Mouse (Mus musculus) megakaryocyte-erythroid progenitor cell, adult 5-6 weeks (primary cell): ENCODE data around the gene Zbtb17. TPM values are rescaled to one million over a fixed set of nuclear protein-coding genes. Genes with fewer than 3 reads are reported as not detected.

Experiments
- ATAC-seq: replicated peaks from 2 replicates; pipeline ENCODE4 v1.8.0; 2016; ENCODE audit warnings: mild to moderate bottlenecking, inconsistent platforms; ENCODE audit not compliant: severe bottlenecking, poor library complexity, low FRiP score, low TSS enrichment
- total RNA-seq, 2 experiments: library from RNA; stranded (forward) in 1 of 2; stranded (reverse) in 1 of 2; fragments of 200-1000, 215-1000 nt in 1 of 2; fragments of >200 nt in 1 of 2; fragmentation: Nextera tagmentation in 1 of 2; gene quantifications; 2 replicates each; pipeline ENCODE4 v1.2.3; 2014 to 2017

Gene Zbtb17
- total RNA-seq, 2 experiments from 2014 or later = 16.6 to 21.5 TPM

DNA sequence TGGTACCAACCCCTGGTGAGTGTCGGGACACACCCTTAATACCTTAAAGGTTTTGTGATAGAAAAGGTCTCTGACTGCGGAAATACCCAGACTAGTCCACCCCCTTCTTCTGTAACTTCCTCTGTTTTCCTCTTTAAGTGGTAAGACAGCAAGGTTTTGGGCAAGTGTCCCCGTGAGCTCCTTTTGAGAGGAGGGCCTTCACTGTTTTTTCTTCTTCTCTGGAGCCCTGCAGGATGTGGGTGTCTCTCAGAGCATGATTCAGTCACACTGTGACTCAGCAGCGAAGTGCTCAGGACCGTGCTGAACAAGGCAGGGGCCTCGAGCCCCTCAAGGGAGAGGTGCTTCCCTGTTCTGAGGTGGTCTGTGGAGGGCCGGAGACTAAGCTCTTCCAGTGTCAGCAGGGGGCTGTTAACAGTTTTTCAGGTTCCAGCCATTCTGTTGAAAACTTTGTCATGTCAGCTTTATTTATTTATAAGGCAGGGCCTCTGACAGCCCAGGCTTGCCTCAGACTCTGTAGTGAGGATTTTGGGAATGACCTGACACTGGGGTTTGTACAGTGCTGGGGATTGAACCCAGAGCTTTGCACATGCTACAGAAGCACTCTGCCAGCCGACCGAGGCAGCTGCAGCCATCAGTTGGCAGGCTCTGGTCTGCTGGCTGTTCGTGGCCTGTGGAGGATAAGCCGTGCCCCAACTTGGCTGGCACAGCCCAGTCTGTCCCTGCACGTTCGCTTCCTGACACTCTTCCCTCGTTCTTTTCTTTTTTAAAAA lies 10.3 kb downstream of the Zbtb17 start:
- ATAC-seq = peak; percentile 65

DNA sequence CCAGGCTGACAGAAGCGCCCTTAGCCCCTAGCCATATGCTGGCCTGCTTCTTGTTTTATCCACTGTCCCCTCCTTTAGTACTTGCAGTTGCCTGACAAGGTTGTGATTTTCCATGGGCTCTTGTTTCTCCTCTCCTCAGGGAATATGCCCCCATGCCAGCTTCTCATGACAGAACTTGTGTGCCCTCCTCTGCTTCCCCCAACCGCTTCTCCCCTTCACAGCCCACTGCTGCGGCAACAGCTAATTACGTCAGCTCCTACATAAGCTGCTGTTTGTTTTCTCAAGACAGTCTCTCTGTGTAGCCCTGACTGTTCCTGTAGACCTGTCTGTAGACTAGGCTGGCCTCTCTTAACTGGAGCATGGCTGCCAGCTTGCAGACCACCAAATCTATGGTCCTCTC lies 11.1 kb downstream of the Zbtb17 start:
- ATAC-seq = no peak

DNA sequence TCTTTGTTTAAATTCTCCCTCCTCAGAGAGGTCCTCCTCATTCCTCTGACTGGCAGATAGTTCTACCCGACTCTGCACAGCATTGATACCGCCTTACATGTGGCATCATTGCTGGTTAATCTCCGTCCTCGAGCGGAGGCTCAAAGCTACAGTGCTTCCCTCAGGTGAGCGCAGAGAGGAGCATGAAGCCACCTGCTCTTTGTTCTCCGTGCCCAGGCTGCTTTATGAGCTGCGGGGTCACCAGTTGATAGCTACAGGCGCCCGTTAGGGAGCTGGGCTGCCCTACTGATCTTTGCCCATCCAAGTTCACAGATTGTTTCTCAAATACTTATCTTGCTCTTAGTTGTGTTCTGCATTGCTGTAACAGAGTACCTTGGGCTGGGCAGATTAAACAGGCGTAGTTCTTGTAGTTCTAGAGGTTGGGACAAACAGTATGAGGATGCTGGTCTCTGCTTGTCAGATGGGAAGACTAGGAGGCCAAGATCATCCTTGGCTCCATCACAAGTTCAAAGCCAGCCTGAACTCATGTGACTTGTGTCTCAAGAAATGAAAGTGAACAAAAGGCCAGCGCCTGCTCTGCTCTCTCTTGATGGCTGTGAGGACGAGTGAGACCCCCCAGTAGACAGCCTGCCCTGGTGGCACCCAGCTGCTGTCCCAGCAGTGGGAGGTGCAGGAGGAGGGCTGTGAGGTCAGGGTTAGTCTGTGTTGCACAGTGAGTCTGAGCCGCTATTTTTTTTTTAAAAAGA lies 11.9 kb downstream of the Zbtb17 start:
- no peak for ATAC-seq

DNA sequence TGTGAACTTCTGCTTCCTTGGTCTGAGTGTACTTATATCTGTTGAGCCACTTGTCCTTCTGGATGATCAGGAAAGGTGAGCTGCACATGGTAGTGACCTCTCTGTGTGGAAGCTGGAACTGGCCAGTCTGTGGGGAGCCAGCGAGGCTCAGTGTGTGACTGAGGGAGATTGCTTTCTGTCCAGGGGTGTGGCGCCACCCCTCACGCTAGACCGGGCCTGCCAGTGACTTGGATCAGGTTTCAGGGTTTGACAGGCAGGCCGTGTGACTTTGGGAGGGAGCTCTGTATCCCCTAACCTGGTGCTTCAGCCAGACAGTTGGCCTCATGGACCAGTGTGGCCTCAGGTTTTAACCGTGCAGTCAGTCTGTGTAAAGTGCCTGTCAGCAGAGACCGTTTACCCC lies 13.8 kb downstream of the Zbtb17 start:
- ATAC-seq = no peak

DNA sequence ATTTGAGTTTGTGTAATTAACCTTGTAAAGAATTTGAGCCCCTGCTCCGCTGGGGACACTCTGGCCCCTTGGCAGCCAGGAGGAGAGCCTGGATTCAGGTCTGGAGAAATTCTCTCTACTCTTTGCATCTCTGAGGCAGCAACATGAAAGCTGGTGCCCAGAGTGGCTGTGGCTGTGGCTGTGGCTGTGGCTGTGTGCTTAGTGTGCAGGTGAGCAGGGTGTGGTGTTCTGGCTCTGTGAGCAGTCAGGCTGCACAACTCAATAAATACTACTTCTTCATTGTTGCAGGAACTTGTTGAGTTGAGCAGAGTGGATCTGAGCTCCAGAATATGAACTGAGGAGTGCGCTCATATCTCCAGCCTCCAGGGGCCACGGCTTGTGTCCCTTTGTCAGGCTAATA lies 14.4 kb downstream of the Zbtb17 start:
- no peak for ATAC-seq

DNA sequence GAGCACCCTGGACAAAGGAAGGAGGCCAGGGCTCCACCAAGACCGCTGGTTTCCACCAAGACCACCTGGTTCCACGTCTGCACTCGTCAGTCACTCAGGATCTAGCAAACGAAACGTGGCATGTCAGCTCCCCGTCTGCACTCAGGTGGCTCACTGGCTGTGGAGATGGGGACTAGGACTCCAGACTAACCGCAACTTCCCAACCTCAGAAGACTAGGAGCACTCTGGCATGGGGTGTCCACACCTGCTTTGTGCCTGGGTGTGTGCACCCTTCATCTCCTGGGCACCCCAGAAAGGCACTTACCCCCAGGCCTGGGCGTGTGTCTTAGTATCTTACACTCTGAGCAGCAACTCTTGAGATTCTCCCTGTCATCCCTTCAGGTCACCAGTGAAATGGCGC lies 15.3 kb downstream of the Zbtb17 start:
- no peak for ATAC-seq

DNA sequence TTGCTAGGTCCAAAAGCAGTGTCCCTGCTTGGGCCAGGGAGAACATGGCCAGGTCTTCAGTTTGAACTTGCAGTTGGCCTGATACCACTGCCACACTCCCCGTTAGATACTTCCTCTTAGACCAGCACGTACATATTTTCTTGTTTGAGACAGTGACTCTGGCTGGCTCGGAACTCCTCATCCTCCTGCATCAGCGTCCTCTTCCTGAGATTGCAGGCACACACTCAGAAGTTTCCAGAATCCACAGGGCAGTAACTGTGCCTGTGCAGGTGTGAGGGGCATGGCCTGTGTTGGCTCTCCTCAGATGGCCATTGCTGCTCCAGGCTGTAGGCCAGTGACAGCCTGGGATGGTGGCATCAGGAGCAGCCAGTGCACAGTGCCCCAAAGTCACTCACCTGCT lies 16.0 kb downstream of the Zbtb17 start:
- no peak for ATAC-seq

DNA sequence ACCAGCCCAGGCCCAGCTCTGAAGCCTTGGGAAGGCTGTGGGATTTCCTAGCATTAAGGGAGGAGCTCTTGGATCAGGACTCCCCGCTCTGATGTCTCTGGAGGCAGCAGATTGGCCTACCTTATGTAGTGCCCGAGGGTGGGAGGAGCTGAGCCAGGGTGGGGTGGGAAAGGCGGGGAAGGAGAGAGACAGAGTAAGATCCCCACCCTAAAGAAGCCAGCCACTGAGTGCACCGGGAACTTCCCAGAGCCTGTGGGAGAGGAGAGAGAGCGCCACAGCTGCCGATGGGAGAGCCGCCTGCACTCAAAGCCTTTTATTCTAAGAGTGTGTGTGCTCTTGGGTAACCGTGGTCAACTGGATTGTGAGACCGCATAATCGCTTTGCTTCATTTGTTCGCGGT lies 16.6 kb downstream of the Zbtb17 start:
- no peak for ATAC-seq

DNA sequence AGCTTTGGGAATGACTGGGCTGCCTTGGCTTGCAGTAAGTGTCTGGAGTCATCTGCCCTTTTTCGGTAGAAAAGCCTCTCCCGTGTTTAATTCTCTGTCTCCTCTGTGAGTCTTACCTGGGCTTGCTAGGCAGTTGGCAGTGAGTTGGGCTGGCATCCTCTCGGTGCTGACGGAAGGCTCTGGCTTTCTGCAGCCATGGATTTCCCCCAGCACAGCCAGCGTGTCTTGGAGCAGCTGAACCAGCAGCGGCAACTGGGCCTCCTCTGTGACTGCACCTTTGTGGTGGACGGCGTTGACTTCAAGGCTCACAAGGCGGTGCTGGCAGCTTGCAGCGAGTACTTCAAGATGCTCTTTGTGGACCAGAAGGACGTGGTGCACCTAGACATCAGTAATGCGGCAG lies 17.1 kb downstream of the Zbtb17 start:
- no peak for ATAC-seq

DNA sequence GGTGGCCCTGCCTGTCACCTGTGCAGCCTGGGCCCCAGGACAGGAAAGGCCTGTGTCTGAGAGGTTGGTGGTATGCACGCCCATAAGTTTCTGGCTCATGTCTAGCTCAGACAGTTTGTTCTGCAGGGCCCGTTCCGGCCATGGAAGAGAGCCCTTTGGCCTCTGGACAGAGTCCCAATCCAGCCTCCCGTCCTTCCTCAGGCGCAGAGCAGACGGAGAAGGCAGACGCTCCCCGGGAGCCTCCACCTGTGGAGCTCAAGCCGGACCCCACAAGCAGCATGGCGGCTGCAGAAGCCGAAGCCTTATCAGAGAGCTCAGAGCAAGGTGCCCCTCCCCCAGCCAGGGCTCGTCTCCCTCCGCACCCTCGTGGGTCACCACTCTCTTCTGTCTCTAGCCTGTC lies 19.0 kb downstream of the Zbtb17 start:
- no peak for ATAC-seq

DNA sequence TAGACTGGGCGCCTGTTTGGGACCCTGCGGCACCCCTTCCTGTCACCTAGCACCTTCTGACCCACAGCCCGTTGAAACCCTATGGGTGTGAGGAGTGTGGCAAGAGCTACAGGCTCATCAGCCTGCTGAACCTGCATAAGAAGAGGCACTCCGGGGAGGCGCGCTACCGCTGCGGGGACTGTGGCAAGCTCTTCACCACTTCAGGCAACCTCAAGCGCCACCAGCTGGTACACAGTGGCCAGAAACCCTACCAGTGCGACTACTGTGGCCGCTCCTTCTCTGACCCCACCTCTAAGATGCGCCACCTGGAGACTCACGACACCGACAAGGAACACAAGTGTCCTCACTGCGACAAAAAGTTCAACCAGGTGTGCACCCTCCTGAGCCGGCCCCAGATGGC lies 20.3 kb downstream of the Zbtb17 start:
- ATAC-seq = no peak

DNA sequence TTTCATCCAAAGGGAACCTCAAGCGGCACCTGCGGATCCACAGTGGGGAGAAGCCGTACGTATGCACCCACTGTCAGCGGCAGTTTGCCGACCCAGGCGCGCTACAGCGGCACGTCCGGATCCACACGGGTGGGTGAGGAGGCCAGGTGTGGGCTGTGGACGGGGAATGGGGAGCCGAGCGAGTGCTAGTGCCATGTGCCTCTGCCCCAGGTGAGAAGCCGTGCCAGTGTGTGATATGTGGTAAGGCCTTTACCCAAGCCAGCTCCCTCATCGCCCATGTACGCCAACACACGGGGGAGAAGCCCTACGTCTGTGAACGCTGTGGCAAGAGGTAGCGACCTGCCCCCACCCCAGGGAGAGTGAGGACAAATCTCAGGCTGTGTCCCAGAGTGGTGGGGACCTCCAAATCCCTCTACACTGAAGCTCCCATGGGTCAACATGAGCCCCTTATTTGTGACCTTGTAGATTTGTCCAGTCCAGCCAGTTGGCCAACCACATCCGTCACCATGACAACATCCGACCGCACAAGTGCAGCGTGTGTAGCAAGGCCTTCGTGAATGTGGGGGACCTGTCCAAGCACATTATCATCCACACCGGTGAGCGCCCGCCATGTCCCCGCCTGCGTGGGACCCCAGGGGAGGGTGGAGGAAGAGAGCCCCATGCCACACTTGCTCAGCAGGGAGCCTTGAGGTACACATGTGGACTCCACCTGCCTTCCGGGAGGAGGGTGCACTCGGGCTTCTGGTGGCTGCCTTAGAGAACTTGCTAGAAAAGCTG lies 21.2 kb downstream of the Zbtb17 start:
- ATAC-seq = no peak

DNA sequence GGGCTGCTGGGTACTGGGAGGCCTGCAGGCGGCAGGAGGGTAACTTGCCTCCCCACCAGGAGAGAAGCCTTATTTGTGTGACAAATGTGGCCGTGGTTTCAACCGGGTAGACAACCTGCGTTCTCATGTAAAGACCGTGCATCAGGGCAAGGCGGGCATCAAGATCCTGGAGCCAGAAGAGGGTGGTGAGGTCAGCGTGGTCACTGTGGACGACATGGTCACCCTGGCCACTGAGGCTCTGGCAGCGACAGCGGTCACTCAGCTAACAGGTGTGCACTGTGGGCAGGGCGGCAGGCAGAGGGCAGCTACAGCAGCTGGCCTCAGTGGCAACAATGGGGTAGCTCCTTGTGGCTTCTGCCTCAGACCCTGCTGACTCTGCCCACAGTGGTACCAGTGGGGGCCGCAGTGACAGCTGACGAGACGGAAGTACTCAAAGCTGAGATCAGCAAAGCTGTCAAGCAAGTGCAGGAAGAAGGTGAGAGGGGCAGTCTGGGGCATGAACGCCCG lies 21.9 kb downstream of the Zbtb17 start:
- no peak for ATAC-seq

DNA sequence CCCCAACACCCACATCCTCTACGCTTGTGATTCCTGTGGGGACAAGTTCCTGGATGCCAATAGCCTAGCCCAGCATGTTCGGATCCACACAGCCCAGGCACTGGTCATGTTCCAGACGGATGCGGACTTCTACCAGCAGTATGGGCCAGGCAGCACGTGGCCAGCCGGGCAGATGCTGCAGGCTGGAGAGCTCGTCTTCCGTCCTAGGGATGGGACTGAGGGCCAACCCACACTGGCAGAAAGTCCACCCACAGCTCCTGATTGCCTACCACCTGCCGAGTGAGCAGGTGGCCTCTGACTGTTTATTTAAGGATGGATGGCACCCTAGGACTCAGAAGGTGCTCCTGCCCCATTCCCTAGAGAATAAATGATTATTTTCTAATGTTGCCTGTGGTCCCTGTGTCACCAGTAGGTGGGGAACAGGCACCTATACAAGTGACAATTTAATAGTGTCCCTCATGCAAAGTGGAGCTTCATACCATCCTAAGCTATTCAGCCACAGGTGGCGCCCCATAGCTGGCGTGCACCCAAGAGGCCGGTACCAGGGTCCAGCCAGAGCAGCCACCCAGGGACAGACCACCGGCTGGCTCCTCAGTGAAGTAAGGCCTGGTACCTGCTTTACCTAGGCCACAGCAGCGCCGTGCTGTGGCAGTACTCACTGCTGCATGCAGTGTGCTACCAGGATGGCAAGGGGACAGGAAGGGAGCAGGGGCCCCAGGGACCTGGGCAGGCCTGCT lies 22.6 kb downstream of the Zbtb17 start:
- ATAC-seq = no peak

DNA sequence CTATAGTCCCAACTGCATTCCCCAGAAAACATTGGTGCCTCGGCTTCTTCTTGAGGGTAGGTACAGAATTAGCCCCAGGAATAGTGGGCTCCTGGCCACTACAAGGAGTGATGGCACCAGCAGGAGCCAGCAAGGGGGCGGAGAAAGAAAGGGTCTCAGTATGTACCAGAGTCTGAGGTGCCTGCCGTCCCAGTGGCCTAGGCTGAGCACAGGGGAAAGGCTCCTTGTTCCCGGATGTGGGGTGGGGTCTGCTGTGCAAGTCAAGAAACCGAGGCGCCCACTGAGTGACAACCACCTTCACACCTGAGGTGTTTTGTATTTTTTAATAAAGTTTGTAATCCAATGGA lies 23.1 kb downstream of the Zbtb17 start:
- ATAC-seq = no peak

DNA sequence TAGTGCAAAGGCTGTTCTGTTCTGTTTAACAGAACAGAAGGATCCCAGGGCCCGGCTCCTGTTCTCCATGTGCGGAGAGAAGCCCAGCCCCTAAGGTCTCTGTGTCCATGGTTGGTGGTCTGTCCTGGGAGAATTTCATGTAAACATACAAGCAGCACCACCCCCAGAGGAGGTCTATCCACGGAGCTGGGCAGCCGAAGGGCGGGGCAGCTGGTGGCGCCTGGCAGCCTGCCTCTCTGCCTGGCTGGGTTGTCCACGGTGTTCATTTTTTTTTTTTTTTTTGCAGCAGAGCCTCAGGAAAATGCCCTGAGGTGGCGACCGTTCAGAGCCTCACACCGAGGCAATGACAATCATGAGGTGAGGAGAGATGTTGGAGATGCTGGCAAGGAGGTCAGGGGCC lies 24.1 kb downstream of the Zbtb17 start:
- ATAC-seq = no peak

DNA sequence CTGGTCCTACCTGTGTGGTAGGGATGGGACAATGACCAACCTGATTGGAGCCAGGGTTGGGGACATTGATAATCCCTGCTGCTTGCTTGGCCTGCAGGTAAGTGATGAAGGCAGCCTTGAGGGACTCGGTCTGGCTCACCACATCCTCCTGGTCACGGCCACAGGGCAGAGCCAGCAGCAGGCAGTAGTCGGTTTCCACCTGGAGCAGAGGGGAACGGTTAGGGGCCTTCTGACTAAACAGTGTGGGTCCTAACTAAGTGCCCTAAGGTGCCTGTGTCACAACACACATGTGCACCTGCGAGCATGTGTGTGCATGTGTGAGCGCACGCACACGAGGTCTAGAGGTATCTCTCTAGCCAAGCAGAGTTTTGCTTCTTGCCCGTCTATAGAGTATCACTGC lies 24.9 kb downstream of the Zbtb17 start:
- ATAC-seq = no peak

DNA sequence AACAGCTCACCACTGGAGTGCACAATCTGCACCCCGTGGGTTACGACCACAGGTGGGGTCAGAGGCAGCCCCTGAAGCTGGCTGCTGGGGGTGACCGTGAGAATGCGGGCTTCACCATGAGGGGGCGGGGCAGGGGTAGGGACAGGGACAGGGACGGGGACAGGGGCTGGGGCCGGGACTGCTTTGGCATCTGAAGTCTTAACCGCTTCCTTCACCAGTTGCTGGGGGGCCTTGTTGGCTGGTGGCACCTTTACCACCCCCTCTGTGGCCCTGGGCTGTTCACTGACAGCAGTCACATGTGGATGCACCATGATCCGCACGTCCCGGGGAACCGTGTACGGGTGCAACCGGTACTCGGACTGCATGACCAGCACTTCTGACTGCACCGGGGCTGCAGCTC lies 27.0 kb downstream of the Zbtb17 start:
- no peak for ATAC-seq

DNA sequence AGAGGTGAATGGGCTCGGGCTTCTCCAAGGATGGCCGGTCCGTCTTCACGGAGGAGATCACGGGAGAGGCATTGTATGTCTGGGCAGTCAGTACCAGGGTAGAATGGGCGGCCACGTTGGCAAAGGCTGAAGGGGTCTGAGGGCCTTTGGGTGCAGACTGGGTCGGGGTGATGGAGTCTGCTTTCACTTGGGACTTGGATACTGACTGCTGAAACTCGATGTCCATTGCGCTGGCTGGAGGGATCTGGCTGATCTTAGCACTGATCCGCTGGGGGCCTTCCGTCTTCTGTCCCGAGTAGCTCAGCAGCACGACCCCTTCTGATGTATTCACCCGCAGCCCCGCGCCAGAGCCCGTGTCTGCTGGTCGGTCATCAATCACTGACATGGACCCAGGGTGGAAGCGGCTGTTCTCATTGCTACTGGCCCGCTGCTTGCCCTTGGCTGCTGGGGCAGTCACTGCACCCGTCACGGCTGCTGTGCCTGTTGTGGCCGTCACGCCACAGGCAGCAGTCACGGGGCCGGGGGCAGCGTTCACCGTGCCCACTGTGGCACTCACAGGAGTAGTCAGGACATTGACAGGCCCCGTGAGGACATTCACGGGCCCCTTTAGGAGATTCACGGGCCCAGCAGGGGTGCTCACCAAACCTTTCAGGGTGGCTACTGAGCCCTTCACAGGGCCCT lies 28.3 kb downstream of the Zbtb17 start:
- no peak for ATAC-seq
